Comparison of ENCODE assay signal across 15 mouse cellular contexts in genomic region chr5:4917743-4918142, GRCm38 (mm10).
DNase-seq lines count a peak whose midpoint lies in the region; ATAC-seq lines count a peak whose summit lies in the region.
"Had no signal": no experiment of that assay in that cellular context is flagged by ENCODE, and none has a peak within 500 bp of the region (broad histone marks: within the 10 kb centered on the region; RNA-seq: fewer than 3 reads in every experiment).

No protein-coding gene starts in this region.

- no peak overlapping the region for H3K27ac ChIP-seq in hindbrain, embryonic 15.5 days (replicated peaks)
- no peak overlapping the region for H3K27ac ChIP-seq in hindbrain, embryonic 11.5 days (ENCODE audit: low read depth, low read length)
- H3K27ac ChIP-seq in lung, embryonic 16.5 days (ENCODE audit: low read length), result no peak overlapping the region
- H3K27ac ChIP-seq: embryonic facial prominence, embryonic 10.5 days; heart, embryonic 13.5 days; hindbrain, embryonic 12.5 days; hindbrain, postnatal 0 days had no signal

- H3K36me3 ChIP-seq in hindbrain, embryonic 15.5 days, result no peaks in the 10 kb centered on the region
- no peaks in the 10 kb centered on the region for H3K36me3 ChIP-seq in hindbrain, embryonic 11.5 days (ENCODE audit: control insufficient read depth, insufficient read depth, low read length)
- no peaks in the 10 kb centered on the region for H3K36me3 ChIP-seq in lung, embryonic 16.5 days (ENCODE audit: control insufficient read depth, insufficient read depth, low read length)
- H3K36me3 ChIP-seq: embryonic facial prominence, embryonic 10.5 days; G1E; heart, embryonic 13.5 days; hindbrain, embryonic 12.5 days had no signal

- DNase-seq in cerebellum, adult 9-10 months, result peak; percentile 9
- DNase-seq in cerebellum, postnatal 25 days, result no peak
- no peak for DNase-seq in hindbrain, embryonic 11.5 days (ENCODE audit: low spot score)
- no peak for DNase-seq in lung, postnatal 36 days
- DNase-seq in right cerebral cortex, adult 18-20 months, result peak; percentile 34
- no peak for DNase-seq in right cerebral cortex, postnatal 4 days
- DNase-seq: heart, adult 11 months had no signal

- no peaks in the 10 kb centered on the region for H3K9me3 ChIP-seq in hindbrain, embryonic 15.5 days
- no peaks in the 10 kb centered on the region for H3K9me3 ChIP-seq in hindbrain, embryonic 11.5 days (ENCODE audit: control insufficient read depth, low read length)
- no peaks in the 10 kb centered on the region for H3K9me3 ChIP-seq in lung, embryonic 16.5 days (ENCODE audit: control insufficient read depth, low read length)
- H3K9me3 ChIP-seq: embryonic facial prominence, embryonic 10.5 days; G1E; heart, embryonic 13.5 days; hindbrain, embryonic 12.5 days had no signal

- 0 out of 2 replicates have a peak, but pooled peaks have one; percentile 29 for ATAC-seq in hindbrain, embryonic 15.5 days (ENCODE audit: low FRiP score, low read depth)
- ATAC-seq in hindbrain, embryonic 11.5 days (ENCODE audit: low FRiP score), result no peak
- 0 out of 2 replicates have a peak, but pooled peaks have one; percentile 7 for ATAC-seq in lung, embryonic 16.5 days (ENCODE audit: low read depth)

- H3K4me2 ChIP-seq in hindbrain, embryonic 15.5 days, result no peak overlapping the region
- H3K4me2 ChIP-seq in hindbrain, embryonic 11.5 days (replicated peaks; ENCODE audit: low read depth, low read length), result no peak overlapping the region
- H3K4me2 ChIP-seq in lung, embryonic 16.5 days (ENCODE audit: low read depth, low read length), result no peak overlapping the region
- H3K4me2 ChIP-seq: heart, embryonic 13.5 days; hindbrain, embryonic 12.5 days had no signal

- no peaks in the 10 kb centered on the region for H3K27me3 ChIP-seq in hindbrain, embryonic 15.5 days
- no peaks in the 10 kb centered on the region for H3K27me3 ChIP-seq in hindbrain, embryonic 11.5 days (ENCODE audit: control insufficient read depth, insufficient read depth, low read length)
- no peaks in the 10 kb centered on the region for H3K27me3 ChIP-seq in lung, embryonic 16.5 days (ENCODE audit: control insufficient read depth, insufficient read depth, low read depth, low read length)
- H3K27me3 ChIP-seq: heart, embryonic 13.5 days; hindbrain, embryonic 12.5 days had no signal

- WGBS in hindbrain, embryonic 15.5 days, result 72% methylated on average over 7 of the region's 7 CpGs
- WGBS in hindbrain, embryonic 11.5 days, result 84% methylated on average over 7 of the region's 7 CpGs
- WGBS in lung, embryonic 16.5 days, result 74% methylated on average over 7 of the region's 7 CpGs

- H3K9ac ChIP-seq in hindbrain, embryonic 15.5 days, result no peak overlapping the region
- no peak overlapping the region for H3K9ac ChIP-seq in hindbrain, embryonic 11.5 days (ENCODE audit: low read depth, low read length)
- no peak overlapping the region for H3K9ac ChIP-seq in lung, embryonic 16.5 days (ENCODE audit: low read length)
- H3K9ac ChIP-seq: forebrain, postnatal 0 days; heart, embryonic 13.5 days; hindbrain, embryonic 12.5 days had no signal

- no peak overlapping the region for H3K4me3 ChIP-seq in hindbrain, embryonic 15.5 days
- H3K4me3 ChIP-seq in hindbrain, embryonic 11.5 days (ENCODE audit: low read depth, low read length), result no peak overlapping the region
- H3K4me3 ChIP-seq in lung, embryonic 16.5 days (ENCODE audit: low read length), result no peak overlapping the region
- H3K4me3 ChIP-seq: embryonic facial prominence, embryonic 10.5 days; heart, embryonic 13.5 days; hindbrain, embryonic 12.5 days had no signal

- no peaks in the 10 kb centered on the region for H3K4me1 ChIP-seq in hindbrain, embryonic 15.5 days (replicated peaks)
- no peaks in the 10 kb centered on the region for H3K4me1 ChIP-seq in hindbrain, embryonic 11.5 days (replicated peaks; ENCODE audit: control insufficient read depth, insufficient read depth, low read length)
- no peaks in the 10 kb centered on the region for H3K4me1 ChIP-seq in lung, embryonic 16.5 days (replicated peaks; ENCODE audit: control insufficient read depth, insufficient read depth, low read length)
- H3K4me1 ChIP-seq: embryonic facial prominence, embryonic 10.5 days; heart, embryonic 13.5 days; hindbrain, embryonic 12.5 days had no signal

Comparison
In these comparisons a context has a peak if more than half of its experiments do, and no peak if none do; other contexts are left out.
1. DNase-seq: peak in cerebellum, adult 9-10 months (single experiment) and right cerebral cortex, adult 18-20 months (single experiment); none in cerebellum, postnatal 25 days (0 of 2), hindbrain, embryonic 11.5 days (single experiment), lung, postnatal 36 days (single experiment) and right cerebral cortex, postnatal 4 days (single experiment).